Mouse (Mus musculus): ENCODE measurements around the gene Cyfip1.

Gene Cyfip1

DNA sequence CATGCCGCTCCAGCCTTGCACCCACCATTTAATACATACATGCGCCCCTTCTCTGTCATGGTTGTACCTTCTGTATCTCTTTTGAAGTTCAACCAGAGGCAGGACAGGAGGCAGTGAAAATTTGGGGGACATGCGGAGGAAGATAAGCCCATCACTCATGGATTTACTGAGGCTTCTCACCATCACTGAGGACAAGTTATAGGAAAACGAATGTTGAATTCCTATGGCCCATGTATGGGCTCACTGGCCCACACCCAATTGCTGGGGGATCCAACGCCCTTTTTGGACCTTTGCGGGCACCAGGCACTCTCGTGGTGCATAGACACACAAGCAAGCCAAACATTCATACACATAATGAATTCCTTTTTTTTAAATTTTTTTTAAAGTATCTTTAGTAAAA, at the start of gene Cyfip1:
Gene Cyfip1, plus strand, starts transcription at position 301 of the 400 bp plus-strand sequence.
- DNase-seq (ENCODE audit: extremely low read depth, low read depth, low spot score) = no peak

DNA sequence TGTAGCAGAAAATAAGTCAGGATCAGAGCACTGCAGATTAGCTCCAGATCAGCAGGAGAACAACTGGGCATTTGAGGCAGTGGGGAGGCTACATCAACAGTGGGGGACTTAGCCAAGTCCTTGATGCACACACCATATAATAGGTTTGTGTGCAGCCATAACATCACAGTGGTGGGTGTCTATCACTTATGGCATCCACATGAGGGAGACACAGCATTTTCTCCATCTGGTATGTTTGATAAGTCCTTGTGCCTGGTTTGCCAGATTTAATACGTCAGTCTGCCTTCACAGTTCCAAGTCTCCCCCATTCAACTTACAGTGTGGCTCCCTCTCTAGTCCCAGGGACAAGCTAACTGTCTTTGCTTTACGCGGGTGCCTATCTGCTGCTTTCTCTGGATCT, 49.3 kb upstream of the Cyfip1 start:
- no peak for DNase-seq (ENCODE audit: extremely low read depth, low read depth, low spot score)

DNA sequence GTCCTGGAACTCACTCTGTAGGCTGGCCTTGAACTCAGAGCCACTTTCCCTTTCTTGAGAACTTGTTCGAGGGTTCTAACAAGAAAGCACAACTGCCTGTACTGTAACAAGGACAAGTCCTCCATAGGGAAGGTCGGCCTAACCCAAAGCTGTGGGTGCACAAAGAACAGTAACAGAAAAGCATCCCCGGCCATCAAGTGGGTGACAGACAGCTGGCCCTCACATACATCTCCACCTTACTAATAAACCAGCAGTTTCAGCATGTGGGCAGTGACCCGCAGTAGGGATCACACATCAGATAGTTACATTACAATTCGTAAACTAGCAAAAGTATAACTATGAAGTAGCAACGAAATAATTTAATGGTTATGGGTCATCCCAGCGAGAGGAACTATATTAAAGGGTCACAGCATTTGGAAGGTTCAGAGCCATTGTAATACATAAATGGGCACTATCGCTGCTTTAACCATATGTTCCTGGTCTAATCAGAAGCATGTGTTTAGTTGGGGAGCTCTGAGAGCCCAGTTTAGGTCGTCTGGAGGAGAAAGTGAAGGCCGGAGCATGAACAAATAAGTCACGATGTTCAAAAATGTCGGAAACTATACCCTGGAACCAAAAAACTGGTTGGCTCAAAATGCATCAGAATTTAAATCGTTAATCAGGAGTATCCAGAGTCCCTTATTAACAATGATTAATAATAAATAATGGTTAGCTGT, 48.2 kb upstream of the Cyfip1 start:
- no peak for DNase-seq (ENCODE audit: extremely low read depth, low read depth, low spot score)

DNA sequence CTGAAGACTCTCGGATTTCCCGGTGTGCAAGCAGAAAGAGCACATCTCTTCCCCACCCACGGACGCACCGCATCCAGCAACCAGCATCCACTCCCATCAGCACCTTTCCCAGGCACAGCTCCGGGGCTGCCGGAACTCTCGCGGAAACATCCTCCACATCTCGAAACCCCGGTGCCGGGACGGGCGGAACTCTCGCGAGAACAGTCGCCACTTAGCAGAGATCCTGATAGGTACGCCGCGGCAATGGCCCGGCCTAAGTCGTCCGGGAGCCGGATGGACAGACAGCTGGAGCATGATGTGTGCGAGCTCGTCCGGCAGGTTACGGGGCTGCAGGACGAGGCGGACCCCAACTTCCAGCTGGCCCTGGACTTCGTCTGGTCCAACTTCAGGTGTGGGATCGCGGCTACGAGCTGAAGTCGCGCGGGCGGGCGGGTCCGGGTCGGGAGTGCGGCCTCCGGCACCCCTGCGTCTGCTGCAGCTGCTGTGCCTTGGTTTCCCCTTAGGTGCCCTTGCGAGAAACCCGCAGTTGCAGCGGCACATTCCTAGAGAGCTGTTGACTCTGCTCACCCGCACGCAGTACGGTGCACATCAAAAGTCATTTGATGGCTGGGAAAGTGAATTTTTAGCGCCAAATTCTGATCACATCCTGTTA, 47.5 kb upstream of the Cyfip1 start, which contains the start of gene Tubgcp5:
Gene Tubgcp5, plus strand, starts transcription at position 203 of the 652 bp plus-strand sequence.
- peak; percentile 51 for DNase-seq (ENCODE audit: extremely low read depth, low read depth, low spot score)

DNA sequence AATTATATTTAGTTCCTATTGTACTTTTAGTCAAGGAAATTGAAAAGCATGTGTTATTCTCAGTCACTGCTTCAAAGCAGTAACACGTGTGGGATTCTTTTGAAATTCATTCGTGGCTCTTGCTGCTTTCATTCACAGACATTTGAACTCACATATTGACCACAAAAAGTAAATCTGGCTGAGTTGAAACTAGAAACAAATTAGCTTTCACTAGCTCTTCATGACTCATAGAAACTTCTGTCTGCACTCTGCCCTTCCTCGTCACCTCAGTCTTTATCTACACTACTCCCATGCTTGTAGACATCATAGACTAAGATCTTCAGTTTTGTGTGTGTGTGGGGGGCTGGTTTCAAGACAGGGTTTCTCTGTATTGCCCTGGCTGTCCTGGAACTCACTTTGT, 41.6 kb upstream of the Cyfip1 start:
- DNase-seq (ENCODE audit: extremely low read depth, low read depth, low spot score) = no peak

DNA sequence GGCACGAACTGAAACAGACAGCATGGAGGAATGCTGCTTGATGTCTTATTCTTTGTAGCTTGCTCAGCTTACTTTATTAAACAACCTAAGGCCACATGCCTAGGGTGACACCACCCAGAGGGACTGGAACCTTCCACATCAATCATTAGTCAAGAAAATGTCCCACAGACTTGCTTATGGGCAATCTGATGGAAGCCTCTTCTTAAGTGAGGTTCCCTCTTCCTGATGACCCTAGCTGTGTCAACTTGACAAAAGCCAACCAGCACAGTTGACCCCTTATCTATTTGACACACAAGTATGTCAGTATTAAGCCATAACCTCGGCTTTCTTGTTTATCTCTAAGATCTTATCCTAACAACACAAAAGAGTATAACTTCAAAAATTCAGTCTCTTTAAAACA, 31.6 kb upstream of the Cyfip1 start:
- no peak for DNase-seq (ENCODE audit: extremely low read depth, low read depth, low spot score)

DNA sequence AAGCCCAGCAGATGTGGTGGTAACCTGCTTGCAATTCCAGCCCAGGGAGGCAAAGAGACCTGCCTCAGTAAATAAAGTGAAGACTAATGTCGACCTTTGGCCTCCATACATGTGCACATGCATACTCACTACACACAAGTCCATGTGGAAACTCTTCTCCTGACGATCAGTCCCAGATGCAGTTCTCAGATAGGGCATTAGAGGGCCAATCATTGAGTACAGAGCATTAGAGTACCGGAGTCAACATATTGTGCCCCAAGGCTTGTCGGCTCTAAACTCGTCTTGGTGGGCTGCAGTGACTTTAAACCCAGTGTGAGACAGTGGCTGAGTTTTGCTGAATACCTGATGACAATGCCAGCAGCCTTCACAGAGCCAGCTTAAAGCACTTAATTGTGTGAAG, 17.1 kb upstream of the Cyfip1 start:
- no peak for DNase-seq (ENCODE audit: extremely low read depth, low read depth, low spot score)

DNA sequence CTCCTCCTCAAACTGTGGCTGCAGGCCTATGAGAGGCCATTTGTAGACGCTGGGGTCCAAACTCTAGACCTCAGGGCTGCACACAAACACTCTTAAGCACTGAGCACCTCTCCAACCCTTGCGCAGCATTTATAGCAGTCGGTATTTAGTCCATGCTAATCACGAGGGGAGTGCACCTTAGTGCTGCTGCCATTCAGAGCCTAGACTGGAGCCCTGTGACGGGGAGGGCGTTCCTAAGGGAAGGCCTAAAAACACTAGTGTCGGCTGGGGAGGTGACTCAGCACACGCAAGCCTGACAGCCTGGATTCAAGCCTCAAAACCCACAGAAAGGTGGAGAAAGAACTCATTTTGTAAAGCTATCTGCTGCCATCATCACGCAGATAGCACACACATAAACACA, 14.0 kb upstream of the Cyfip1 start:
- DNase-seq (ENCODE audit: extremely low read depth, low read depth, low spot score) = no peak

DNA sequence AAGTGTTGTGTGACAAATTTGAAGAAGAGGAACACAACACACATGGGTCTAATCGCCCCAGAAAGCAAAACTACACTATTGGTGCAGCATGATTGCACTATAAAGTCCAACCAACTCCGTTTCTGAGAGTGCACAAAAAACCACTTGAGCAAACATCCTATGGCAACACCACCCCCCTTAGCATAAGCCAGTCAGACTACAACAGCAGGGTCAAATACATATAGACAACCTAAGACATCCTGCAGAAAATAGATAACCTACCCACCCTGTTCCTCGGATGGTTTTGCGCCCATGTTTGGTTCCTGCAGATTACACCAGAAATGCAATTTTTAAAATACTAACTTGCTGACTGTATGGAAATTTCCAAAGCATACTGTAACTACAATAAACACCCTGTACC, 4.7 kb upstream of the Cyfip1 start:
- DNase-seq (ENCODE audit: extremely low read depth, low read depth, low spot score) = no peak

DNA sequence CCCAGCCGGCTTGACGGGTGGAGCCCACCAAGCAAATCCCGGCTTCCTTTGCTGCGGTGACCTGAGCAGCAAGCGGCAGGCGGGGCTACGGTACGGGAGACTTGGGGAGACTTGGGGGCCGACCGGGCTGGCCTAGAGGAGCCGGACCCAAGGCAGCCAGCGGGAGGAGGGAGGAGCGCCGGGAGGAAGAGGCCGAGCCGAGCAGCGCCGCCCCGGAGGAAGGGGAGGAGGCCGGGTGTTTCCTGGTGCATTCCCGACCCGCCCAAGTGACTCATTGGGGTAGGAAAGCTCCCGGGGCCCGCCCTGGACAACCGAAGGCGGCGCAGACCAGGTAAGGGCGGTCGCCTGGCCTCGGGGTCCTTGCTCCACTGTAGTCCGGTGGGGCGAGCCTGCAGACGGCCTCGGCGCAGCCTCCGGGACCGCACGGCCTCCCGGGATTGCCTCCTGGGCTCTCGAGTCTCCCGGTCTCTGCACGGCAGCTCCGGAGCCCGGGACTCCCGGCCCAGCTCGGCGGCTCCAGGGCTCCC, 495 bp downstream of the Cyfip1 start:
- DNase-seq (ENCODE audit: extremely low read depth, low read depth, low spot score) = no peak

DNA sequence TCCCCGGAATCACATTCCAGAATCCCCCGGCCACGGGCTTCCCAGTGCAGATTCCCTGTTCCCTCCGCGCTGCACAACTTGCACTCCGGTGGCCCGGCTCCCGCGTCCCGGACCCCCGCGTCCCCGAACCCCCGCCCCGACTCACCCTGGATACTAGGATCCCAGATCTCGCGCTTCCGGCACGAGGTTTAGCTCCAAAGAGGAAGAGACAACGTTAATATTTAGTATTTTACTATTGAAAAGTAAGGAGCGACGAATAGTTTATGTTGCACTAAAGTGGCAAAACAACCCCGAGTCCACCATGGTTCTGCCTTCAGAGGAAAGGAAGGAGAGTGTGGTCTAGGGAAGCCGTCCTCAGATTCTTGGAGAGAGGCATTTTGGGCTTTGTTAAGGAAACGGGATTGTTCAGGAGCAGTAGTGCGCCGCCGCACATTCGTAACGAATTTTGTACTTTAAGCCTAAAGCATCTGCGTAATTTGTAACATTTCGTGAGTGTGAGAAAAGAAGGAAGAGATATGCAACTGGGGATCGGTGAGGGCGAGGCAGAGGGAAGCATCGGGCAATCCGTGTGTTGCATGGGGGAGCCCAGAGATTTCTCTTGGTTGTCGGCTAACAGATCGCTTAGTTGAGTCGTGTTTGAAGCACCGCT, 1.1 kb downstream of the Cyfip1 start:
- DNase-seq (ENCODE audit: extremely low read depth, low read depth, low spot score) = no peak

DNA sequence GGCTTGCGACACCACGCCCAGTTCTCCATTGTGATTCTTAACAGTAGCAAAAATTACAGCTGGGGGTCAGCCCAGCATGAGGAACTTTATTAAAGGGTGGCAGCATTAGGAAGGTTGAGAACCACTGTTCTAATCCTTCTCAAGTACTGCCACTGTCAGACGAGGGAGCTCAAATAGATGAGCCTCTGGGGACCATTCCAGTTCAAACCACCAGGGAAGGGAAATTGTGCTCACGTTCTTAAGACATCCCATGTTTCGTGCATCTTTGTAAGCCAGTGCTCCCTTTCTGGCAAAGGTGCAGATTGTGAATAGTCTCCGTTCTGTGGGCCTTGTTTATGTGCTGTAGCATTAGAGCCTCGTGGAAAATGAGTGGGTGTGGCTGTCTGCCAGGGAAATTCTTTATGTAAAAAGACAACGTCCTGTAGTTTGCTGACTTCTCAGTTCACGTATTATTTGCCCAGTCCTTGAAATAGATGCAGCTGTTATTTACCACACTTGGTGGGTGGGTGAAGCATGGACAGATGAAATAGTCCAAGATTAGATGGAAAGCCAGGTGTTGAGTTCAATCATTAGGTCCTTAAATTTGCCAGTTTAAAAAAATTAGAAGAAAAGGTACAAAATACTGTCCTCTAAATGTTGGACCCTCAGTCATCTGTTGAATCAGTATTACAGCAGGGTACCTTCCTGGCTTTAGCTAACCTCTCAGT, 5.2 kb downstream of the Cyfip1 start:
- no peak for DNase-seq (ENCODE audit: extremely low read depth, low read depth, low spot score)

DNA sequence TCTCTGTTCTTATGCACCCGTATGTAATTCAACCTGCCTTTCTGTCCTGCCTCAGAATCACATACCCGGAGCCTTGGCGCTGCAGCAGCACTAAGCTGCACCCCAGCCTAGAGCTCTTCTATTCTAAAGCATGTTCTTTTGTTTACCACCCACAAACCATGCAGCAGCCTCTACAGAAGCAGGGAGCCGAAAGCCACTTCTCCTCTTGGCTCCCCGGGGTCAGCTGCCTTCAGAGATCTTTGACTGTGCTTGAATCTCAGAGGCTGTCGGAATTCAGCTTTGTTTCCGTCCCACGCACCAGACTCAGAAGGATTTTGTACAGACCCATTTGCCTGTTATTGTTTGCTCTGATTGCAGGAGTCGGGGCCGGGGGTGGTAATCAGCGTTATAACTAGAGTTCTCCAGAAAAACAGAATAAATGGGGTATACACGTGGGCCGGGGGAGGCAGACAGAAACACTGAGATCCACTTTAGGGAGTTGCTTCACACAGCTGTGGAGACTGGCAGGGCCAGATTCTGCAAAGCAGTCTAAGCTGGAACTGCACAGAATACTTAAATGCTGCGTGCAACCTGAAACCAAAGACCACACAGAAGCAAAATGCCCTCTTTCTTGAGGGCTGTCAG, 8.5 kb downstream of the Cyfip1 start:
- no peak for DNase-seq (ENCODE audit: extremely low read depth, low read depth, low spot score)

DNA sequence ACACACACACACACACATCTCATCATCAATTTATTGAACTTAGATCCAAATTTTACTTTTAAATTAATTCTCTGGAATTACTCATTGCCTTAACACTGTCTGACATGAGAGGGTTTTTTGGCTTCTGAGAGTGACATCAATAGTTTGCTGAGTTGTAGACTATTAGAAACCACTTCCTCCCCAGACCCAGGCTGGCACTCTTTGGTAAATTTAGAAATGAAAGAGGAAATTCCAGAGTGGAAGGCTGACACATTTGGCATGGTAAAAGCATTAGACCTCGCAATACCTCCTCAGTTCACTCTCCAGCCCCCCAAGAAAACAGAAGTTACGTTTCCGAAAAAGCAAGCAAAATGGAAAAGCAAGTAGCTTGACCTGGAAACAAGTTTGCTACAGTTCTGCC, 11.2 kb downstream of the Cyfip1 start:
- DNase-seq (ENCODE audit: extremely low read depth, low read depth, low spot score) = no peak

DNA sequence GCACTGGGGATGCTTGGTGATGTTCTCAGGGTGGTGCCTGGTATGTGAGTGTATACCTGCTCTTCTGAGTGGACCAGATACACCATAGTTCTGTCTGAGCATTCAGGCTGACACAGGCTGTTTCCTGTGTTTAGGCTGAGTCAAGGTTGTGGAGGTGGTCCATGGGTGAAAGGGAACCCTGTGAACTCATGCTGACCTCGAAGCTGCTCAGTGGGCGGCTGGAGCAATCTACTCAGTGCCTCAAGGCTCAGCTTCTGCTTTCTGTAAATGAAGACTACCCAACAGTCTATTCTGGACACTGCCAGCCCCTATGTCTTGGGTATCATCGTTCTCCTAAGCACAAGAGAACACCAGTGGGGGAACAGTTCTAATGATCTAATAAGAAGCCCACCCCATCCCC, 14.1 kb downstream of the Cyfip1 start:
- DNase-seq (ENCODE audit: extremely low read depth, low read depth, low spot score) = no peak

DNA sequence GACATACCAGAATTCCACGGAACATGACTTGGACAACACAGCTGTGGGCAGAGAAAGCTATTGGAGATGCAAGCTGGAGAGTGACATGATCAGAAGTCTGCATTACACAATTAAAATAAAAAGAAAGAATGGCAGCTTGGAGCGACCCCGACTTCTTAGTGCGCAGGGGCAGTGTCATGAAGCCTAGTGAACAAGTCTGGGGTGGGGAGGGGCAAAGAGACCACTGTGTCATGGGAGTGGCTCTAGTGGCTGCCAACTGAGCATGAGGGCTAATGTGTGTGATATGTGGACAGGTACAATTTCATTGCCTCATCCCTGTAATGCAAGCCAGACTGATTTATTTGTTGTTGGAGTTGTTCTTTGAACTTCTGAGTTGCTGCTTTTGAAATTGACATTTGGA, 15.2 kb downstream of the Cyfip1 start:
- DNase-seq (ENCODE audit: extremely low read depth, low read depth, low spot score) = no peak

DNA sequence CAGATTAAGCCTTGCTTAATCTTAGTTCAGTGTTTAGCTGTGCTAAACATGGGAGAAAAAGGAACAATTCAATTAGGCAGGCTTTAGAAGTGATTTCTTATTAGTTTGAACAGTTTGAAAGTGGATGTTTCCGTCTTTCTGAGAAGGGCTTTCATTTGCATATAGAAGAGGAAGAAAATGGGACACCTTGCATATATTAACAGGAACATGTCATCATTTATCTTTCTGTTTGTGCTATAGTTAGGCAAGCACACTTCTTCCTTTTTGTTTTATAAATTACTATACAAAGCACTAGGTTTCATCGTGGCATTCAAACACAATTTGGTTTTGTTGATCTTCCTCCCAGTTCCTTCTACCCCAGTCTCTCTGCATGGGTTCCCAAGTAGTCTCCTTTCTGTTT, 16.2 kb downstream of the Cyfip1 start:
- DNase-seq (ENCODE audit: extremely low read depth, low read depth, low spot score) = no peak

DNA sequence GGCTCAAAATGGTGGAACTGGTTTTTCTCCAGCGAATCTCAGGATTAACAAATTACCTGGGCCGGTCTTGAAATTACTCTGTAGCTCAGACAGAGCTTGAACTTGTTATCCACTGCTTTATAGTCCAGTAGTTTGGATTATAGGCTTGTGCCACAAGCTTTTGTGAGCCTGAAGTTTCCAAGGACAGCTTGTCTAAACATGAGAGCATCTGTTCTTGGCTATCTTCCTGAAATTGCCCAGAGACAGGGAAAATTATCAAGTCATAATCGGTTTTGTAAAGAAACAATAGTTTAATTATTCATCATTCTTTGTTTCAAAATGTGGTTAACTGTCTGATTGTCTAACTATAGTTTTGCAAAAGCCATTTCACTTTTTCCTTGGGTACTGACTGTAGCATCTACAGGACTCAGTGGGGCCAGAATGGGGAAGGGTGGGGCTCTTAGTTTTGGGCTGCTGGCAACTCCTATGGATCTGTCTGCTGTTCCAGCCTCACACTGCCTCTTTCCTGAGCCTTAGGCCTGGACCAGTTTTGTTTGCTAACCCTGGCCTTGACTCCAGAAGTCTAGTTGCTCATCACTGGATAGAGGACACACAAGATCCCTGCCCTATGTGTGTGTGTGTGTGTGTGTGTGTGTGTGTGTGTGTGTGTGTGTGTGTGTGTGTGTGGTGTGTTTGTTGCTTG, 17.4 kb downstream of the Cyfip1 start:
- no peak for DNase-seq (ENCODE audit: extremely low read depth, low read depth, low spot score)

DNA sequence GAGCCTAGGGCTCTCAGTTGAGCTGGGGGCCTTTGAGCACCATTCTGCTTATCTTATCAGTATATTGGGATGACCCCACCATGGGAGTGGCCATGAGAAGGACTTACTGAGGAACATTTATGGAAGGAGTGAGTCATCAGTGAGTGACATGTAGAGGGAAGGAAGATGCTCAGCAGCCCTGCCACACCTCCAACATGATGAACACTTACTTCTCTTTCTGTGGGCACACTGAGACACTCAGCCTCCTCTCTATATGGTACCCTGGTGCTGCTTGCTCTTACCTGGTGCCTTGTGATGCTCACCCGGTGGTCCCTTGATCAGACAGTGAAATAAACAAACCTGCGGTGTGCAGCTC, 17.9 kb downstream of the Cyfip1 start:
- DNase-seq (ENCODE audit: extremely low read depth, low read depth, low spot score) = no peak

DNA sequence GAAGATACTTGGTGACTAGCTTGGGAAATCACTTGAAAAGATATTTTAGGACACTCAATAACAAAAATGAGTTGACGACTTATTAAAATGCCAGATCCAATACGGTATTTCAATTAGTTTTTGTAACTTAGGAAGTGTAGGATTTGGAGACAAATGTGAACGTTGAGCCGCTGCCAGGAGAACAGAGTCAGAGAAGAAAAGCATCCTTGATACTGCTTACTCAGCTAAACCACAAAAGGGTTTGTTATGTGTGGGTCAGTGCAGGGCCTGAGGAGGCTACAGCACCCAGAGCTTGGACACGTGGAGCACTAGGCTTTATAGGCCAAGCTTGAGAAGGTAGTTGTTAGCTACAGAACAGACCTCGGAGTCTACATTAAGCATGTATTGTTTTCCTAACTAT, 18.4 kb downstream of the Cyfip1 start:
- DNase-seq (ENCODE audit: extremely low read depth, low read depth, low spot score) = no peak

DNA sequence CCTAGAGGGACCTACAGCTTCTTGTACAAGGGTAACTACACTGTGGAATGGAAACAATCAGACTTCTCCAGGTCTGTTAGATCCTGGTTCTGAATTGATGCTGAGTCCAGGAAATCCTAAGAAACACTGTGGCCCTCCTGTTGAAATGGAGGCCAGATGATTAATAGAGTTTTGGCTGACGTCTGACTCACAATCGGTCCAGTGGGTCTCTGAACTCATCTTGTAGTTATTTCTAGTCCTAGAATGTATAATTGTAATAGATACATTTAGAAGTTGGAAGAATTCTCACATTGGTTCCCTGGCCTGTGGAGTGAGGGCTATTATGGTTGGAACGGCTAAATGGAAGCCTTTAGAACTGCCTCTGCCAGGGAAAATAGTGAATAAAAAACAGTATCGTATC, 19.6 kb downstream of the Cyfip1 start:
- no peak for DNase-seq (ENCODE audit: extremely low read depth, low read depth, low spot score)
